Mouse (Mus musculus): ENCODE data around the gene Kctd2. TPM values are rescaled to one million over a fixed set of nuclear protein-coding genes. Genes with fewer than 3 reads are reported as not detected.

The Kctd2 gene
- polyA plus RNA-seq, 1 experiment from 2014 or later, result 20.1 TPM

DNA sequence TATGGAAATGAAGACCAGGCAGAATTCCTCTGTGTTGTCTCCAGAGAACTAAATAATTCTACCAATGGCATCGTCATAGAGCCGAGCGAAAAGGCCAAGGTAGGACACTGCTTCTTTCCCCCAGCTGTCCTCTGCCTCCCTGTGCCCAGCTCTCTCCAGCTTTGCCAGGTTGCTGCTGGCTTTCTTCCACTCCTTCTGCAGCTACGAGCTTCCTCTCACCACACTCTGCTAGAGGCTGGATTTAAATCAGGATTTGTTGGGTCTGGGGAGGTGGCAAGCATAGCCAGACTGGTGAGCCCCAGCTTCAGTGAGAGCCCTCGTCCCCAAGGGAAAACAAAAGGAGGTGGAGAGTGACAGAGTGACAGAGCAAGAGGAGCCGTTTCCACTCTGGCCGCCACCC lies 9.4 kb downstream of the Kctd2 start:
- Histone ChIP-seq H3K4me3 (ENCODE audit: low read depth, low read length) (no peak overlapping the region), H3K36me3 (ENCODE audit: control insufficient read depth, insufficient read depth, low read length) (peaks cover 38% of the 10 kb centered on the region), H3K9me3 (replicated peaks; ENCODE audit: control insufficient read depth, low read length, poor library complexity, severe bottlenecking) (no peaks in the 10 kb centered on the region), H3K27ac (ENCODE audit: low read length) (no peak overlapping the region), H3K27me3 (ENCODE audit: control insufficient read depth, insufficient read depth, low read depth, low read length) (no peaks in the 10 kb centered on the region), H3K4me1 (ENCODE audit: control insufficient read depth, insufficient read depth, low read length) (peaks cover 9% of the 10 kb centered on the region; the same call in 1 of the 2 replicates), H3K4me2 (ENCODE audit: low read length) (no peak overlapping the region), H3K9ac (ENCODE audit: low read depth, low read length) (no peak overlapping the region)
- WGBS, result 91% methylated on average over 7 of the region's 7 CpGs
- no peak for ATAC-seq

DNA sequence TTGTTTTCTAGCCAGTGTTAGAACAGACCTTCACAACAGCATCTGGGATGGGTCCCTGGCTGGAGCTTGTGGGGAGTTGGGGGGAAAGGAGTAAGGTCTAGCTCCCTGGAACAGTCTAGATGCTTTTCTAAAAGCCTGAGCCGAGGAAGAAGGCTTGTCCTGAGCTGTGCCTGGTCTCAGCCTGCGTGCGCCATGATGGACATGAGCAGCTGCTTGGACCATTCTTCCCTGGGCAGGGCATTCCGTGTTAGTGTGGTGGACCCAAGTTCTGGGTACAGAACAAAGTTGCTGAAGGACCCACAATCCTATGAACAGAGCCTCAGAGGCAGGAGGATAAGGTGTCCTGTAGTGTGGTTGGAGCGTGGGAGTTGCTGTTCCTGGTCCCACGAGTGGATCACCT lies 10.6 kb downstream of the Kctd2 start:
- H3K36me3 ChIP-seq (ENCODE audit: control insufficient read depth, insufficient read depth, low read length), result peaks cover 30% of the 10 kb centered on the region
- no peak overlapping the region for H3K4me3 ChIP-seq (ENCODE audit: low read depth, low read length)
- no peaks in the 10 kb centered on the region for H3K9me3 ChIP-seq (replicated peaks; ENCODE audit: control insufficient read depth, low read length, poor library complexity, severe bottlenecking)
- no peak overlapping the region for H3K27ac ChIP-seq (ENCODE audit: low read length)
- H3K4me1 ChIP-seq (ENCODE audit: control insufficient read depth, insufficient read depth, low read length), result peaks cover 12% of the 10 kb centered on the region
- no peak overlapping the region for H3K4me2 ChIP-seq (ENCODE audit: low read length)
- H3K9ac ChIP-seq (ENCODE audit: low read depth, low read length), result no peak overlapping the region
- no peak for ATAC-seq
- 97% methylated on average over 6 of the region's 6 CpGs for WGBS
- H3K27me3 ChIP-seq (ENCODE audit: control insufficient read depth, insufficient read depth, low read depth, low read length), result no peaks in the 10 kb centered on the region

DNA sequence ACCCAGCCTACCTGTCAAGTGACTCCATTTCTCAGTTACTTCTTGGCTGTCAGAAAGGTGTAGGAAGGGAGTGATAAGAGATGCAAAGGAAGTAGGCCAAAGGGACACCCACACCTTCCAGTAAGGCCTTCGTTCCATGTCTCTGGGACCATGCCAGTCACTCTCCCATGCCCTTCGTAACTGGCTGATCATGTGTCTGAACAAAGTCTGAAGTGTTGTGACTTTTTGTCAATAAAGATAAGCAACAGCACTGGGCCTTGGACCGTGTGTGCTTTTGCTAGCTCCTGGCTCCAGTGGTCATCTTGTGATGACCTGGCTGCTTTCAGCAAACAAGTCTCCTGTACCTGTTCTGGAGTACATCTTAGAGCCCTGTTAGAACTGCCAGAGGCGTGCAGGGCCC lies 12.9 kb downstream of the Kctd2 start:
- 80% methylated on average over 4 of the region's 4 CpGs for WGBS
- Histone ChIP-seq H3K9ac (ENCODE audit: low read depth, low read length) (no peak overlapping the region), H3K36me3 (ENCODE audit: control insufficient read depth, insufficient read depth, low read length) (peaks cover 21% of the 10 kb centered on the region), H3K4me1 (ENCODE audit: control insufficient read depth, insufficient read depth, low read length) (peaks cover 11% of the 10 kb centered on the region), H3K4me3 (ENCODE audit: low read depth, low read length) (no peak overlapping the region), H3K9me3 (replicated peaks; ENCODE audit: control insufficient read depth, low read length, poor library complexity, severe bottlenecking) (no peaks in the 10 kb centered on the region), H3K4me2 (ENCODE audit: low read length) (no peak overlapping the region), H3K27ac (ENCODE audit: low read length) (no peak overlapping the region), H3K27me3 (ENCODE audit: control insufficient read depth, insufficient read depth, low read depth, low read length) (no peaks in the 10 kb centered on the region)
- ATAC-seq, result no peak

DNA sequence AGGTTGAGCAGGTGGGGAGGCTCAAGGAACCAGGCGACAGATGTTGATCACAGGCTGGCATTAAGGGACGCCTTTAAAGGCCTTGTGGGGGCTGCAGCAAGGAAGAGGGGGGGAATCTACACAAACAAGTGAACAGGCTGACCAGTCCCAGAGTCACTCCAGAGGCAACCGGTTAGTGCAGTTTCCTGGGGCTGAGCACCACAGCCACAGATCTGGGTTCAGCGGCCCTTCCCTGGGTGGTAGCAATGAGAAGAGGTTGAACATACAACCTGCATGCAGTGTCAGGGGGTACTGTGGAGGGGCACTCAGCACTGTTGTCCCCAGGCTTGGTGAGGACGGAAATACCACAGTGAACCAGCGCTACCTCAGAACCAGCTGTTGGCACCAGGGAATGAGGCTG lies 13.4 kb downstream of the Kctd2 start:
- H3K4me2 ChIP-seq (ENCODE audit: low read length), result no peak overlapping the region
- no peak for ATAC-seq
- H3K9me3 ChIP-seq (replicated peaks; ENCODE audit: control insufficient read depth, low read length, poor library complexity, severe bottlenecking), result no peaks in the 10 kb centered on the region
- peaks cover 8% of the 10 kb centered on the region for H3K4me1 ChIP-seq (ENCODE audit: control insufficient read depth, insufficient read depth, low read length)
- H3K27me3 ChIP-seq (ENCODE audit: control insufficient read depth, insufficient read depth, low read depth, low read length), result no peaks in the 10 kb centered on the region
- peaks cover 21% of the 10 kb centered on the region for H3K36me3 ChIP-seq (ENCODE audit: control insufficient read depth, insufficient read depth, low read length)
- H3K9ac ChIP-seq (ENCODE audit: low read depth, low read length), result no peak overlapping the region
- H3K27ac ChIP-seq (ENCODE audit: low read length), result no peak overlapping the region
- no peak overlapping the region for H3K4me3 ChIP-seq (ENCODE audit: low read depth, low read length)
- 88% methylated on average over 6 of the region's 6 CpGs for WGBS

DNA sequence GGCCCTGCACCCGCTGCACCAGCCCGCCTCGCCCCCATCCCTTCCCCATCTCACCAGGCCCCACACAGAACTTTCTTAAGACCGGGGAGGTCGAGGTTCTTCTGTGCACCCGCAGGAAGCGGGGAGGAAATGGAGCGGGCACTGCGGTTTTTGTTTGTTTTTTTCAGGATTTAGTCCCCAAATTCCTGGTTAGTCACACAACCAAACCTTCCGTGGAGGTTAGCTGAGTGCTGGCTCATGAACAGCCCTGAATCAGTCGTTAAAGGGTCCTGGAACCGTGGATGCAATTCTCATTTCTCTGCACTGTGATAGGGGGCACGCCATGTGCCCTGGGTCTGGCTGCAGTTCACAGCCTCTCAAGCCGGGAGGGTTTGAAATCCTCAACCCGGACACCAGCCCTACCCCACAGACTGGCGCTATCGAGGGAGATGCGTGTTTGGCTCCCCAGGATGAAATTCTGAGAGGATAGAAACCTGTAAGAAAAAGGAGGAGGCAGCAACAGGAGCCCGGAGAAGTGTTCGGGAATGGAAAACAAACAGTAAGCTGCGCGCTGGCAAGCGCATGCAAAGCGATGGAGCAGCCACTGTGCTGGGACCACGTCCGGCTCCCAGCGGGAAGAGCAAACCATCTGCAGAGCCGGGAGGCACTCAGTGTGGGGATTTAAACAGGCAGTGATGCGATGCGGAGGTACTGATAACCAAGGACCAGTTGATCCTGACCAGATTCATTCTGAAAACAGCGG lies 15.8 kb downstream of the Kctd2 start:
- Histone ChIP-seq H3K4me1 (ENCODE audit: control insufficient read depth, insufficient read depth, low read length) (peaks cover 8% of the 10 kb centered on the region; the same call in 1 of the 2 replicates), H3K27me3 (ENCODE audit: control insufficient read depth, insufficient read depth, low read depth, low read length) (no peaks in the 10 kb centered on the region), H3K36me3 (ENCODE audit: control insufficient read depth, insufficient read depth, low read length) (peaks cover 9% of the 10 kb centered on the region), H3K4me3 (ENCODE audit: low read depth, low read length) (peak overlapping the region; percentile 33), H3K27ac (ENCODE audit: low read length) (no peak overlapping the region), H3K4me2 (ENCODE audit: low read length) (peak overlapping the region; percentile 67), H3K9me3 (replicated peaks; ENCODE audit: control insufficient read depth, low read length, poor library complexity, severe bottlenecking) (no peaks in the 10 kb centered on the region), H3K9ac (ENCODE audit: low read depth, low read length) (peak overlapping the region; percentile 54)
- WGBS, result 3% methylated on average over 31 of the region's 31 CpGs
- ATAC-seq, result no peak

DNA sequence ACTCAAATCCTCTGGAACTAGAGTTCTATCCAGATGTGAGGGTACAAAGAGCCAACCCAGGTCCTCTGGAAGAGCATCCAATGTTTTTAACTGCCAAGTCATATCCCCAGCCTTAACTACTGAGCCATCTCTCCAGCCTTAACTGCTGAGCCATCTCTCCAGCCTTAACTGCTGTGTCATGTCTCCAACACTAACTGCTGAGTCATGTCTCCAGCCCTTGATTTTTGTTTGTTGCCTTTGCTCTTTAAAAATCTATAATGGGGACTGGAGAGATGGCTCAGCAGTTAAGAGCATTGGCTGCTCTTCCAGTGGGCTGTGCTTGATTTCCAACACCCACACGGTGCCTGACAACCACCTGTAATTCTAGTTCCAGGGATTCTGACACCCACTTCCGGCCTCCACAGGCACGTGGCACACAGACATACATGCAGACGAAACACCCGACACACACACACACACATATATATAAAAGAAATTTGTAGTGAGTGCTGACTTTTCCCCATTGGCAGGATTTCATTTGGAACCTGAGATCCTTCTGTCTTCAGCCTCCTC lies 17.7 kb downstream of the Kctd2 start:
- H3K9me3 ChIP-seq (replicated peaks; ENCODE audit: control insufficient read depth, low read length, poor library complexity, severe bottlenecking), result no peaks in the 10 kb centered on the region
- no peak for ATAC-seq
- no peaks in the 10 kb centered on the region for H3K36me3 ChIP-seq (ENCODE audit: control insufficient read depth, insufficient read depth, low read length)
- no peaks in the 10 kb centered on the region for H3K27me3 ChIP-seq (ENCODE audit: control insufficient read depth, insufficient read depth, low read depth, low read length)
- 80% methylated on average over 5 of the region's 5 CpGs for WGBS
- H3K4me1 ChIP-seq (ENCODE audit: control insufficient read depth, insufficient read depth, low read length), result peaks cover 8% of the 10 kb centered on the region; the same call in 1 of the 2 replicates
- no peak overlapping the region for H3K4me3 ChIP-seq (ENCODE audit: low read depth, low read length)
- no peak overlapping the region for H3K9ac ChIP-seq (ENCODE audit: low read depth, low read length)
- H3K4me2 ChIP-seq (ENCODE audit: low read length), result no peak overlapping the region
- H3K27ac ChIP-seq (ENCODE audit: low read length), result no peak overlapping the region

DNA sequence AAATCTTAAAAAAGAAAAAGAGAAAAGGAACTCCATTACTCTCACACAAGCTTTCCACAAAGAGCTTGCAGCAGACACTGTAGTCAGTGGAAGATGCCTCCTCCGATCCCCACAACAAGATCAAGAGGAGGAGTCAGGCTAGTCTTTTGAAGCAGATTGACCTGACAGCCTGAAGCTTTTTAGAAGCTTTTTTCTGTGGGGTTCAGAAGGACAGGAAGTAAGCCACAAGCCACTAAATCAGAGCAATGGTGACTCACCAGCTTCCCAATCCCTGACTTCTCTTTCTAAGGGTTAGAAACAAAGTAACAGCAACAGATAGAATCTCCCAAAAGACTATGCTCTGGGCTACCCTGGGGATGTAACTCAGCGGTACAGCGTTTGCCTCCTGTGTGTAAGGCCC lies 19.4 kb downstream of the Kctd2 start:
- Histone ChIP-seq H3K4me2 (ENCODE audit: low read length) (no peak overlapping the region), H3K27ac (ENCODE audit: low read length) (no peak overlapping the region), H3K4me1 (ENCODE audit: control insufficient read depth, insufficient read depth, low read length) (peaks cover 8% of the 10 kb centered on the region; the same call in 1 of the 2 replicates), H3K9ac (ENCODE audit: low read depth, low read length) (no peak overlapping the region), H3K4me3 (ENCODE audit: low read depth, low read length) (no peak overlapping the region), H3K9me3 (replicated peaks; ENCODE audit: control insufficient read depth, low read length, poor library complexity, severe bottlenecking) (no peaks in the 10 kb centered on the region), H3K36me3 (ENCODE audit: control insufficient read depth, insufficient read depth, low read length) (no peaks in the 10 kb centered on the region), H3K27me3 (ENCODE audit: control insufficient read depth, insufficient read depth, low read depth, low read length) (no peaks in the 10 kb centered on the region)
- no peak for ATAC-seq
- 90% methylated on average over 3 of the region's 3 CpGs for WGBS

DNA sequence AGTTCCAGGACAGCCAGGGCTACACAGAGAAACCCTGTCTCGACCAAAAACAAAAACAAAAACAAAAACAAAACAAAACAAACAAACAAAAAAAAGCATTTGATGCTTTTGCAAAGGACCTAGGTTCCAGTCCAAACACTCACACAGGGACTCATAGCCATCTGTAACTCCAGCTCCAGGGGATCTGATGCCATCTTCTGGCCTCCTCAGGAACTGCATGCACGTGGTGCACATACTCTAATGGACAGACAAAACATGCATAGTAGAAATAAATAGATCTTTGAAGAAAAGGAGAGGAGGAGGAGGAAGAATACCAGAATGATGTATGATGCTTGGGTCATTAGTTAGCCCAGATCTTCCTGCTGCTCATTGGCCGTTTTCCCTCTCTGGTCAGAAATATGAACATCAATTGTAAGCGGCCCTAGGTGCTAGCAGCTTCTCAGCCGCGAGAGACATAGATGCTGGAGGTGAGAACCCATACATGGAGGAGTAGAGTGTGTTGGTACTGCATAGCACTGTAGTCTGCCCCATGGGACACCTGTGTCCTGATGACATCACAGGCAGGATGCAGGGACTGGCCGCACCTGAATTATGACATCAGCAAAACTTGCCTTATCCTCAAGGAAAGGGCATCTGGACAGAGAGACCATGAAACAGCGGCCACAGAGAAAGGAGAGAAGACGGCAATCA lies 20.1 kb downstream of the Kctd2 start, which contains the start of gene Trim80:
Gene Trim80, plus strand, starts transcription at position 640 of the 690 bp plus-strand sequence.
- Histone ChIP-seq H3K9ac (ENCODE audit: low read depth, low read length) (no peak within 1 kb of the TSS), H3K27me3 (ENCODE audit: control insufficient read depth, insufficient read depth, low read depth, low read length) (no peaks in the 10 kb centered on the region), H3K27ac (ENCODE audit: low read length) (no peak within 1 kb of the TSS), H3K9me3 (replicated peaks; ENCODE audit: control insufficient read depth, low read length, poor library complexity, severe bottlenecking) (no peaks in the 10 kb centered on the region), H3K4me1 (ENCODE audit: control insufficient read depth, insufficient read depth, low read length) (peaks cover 8% of the 10 kb centered on the region; the same call in 1 of the 2 replicates), H3K4me2 (ENCODE audit: low read length) (no peak within 1 kb of the TSS), H3K36me3 (ENCODE audit: control insufficient read depth, insufficient read depth, low read length) (no peaks in the 10 kb centered on the region), H3K4me3 (ENCODE audit: low read depth, low read length) (no peak within 1 kb of the TSS)
- WGBS, result 94% methylated on average over 9 of the region's 9 CpGs
- ATAC-seq, result no peak

DNA sequence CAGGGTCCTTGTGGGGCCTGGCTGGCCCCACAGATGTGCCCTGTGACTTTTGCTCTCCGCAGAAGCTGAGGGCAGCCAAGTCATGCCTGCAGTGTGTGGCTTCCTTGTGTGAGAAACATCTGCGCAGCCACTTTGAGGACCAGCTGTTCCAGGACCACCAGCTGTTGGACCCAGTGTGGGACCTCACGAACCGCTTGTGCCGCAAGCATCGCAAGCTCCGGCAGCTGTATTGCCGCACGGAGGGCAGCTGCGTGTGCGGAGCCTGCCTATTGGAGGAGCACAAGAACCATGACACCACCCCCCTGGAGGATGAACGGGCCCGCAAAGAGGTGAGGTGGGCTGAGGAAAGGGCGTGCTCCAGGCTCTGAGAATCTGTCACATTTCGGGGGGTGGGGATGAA lies 21.5 kb downstream of the Kctd2 start:
- Histone ChIP-seq H3K4me2 (ENCODE audit: low read length) (no peak overlapping the region), H3K9ac (ENCODE audit: low read depth, low read length) (no peak overlapping the region), H3K9me3 (replicated peaks; ENCODE audit: control insufficient read depth, low read length, poor library complexity, severe bottlenecking) (no peaks in the 10 kb centered on the region), H3K27ac (ENCODE audit: low read length) (no peak overlapping the region), H3K4me3 (ENCODE audit: low read depth, low read length) (no peak overlapping the region), H3K36me3 (ENCODE audit: control insufficient read depth, insufficient read depth, low read length) (no peaks in the 10 kb centered on the region), H3K4me1 (ENCODE audit: control insufficient read depth, insufficient read depth, low read length) (no peaks in the 10 kb centered on the region; the same call in 1 of the 2 replicates), H3K27me3 (ENCODE audit: control insufficient read depth, insufficient read depth, low read depth, low read length) (no peaks in the 10 kb centered on the region)
- ATAC-seq, result no peak
- 41% methylated on average over 15 of the region's 15 CpGs for WGBS

All from midbrain, embryonic 16.5 days (tissue).